In genomic region chr6:25684391-25684790, GRCm38 (mm10) we compare ENCODE assay signal across 33 mouse cellular contexts. TPM values are rescaled to one million over a fixed set of nuclear protein-coding genes. Genes with fewer than 3 reads are reported as not detected.
DNase-seq lines count a peak whose midpoint lies in the region; ATAC-seq and TF ChIP-seq lines count a peak whose summit lies in the region.
"Had no signal": no experiment of that assay in that cellular context is flagged by ENCODE, and none has a peak within 500 bp of the region (broad histone marks: within the 10 kb centered on the region; RNA-seq: fewer than 3 reads in every experiment).

No protein-coding gene starts in this region.

- peak; percentile 30 for DNase-seq in layer of hippocampus, adult 9-11 months
- DNase-seq in layer of hippocampus, postnatal 25 days (ENCODE audit: extremely low spot score in 1 of 2, low spot score in 1 of 2): no peak
- peak; percentile 52 for DNase-seq in brain, embryonic 14.5 days (ENCODE audit: low read depth)
- DNase-seq in lung, postnatal 36 days: no peak
- DNase-seq: adrenal gland, adult 8-10 months; adrenal gland, postnatal 25 days; B cell, adult 2 months; cerebellum, adult 11 months; cerebellum, adult 2 months; cerebellum, adult 9-11 months; cerebellum, postnatal 36 days; embryo, embryonic 11 days; gastrocnemius, postnatal 25 days; heart, adult 18-20 months; heart, postnatal 10 days; heart, postnatal 4 days; kidney, adult 18-20 months had no signal

- peaks cover 6% of the 10 kb centered on the region for H3K27me3 ChIP-seq in forebrain, embryonic 16.5 days (replicated peaks; ENCODE audit: control insufficient read depth, insufficient read depth, low read length)
- peaks cover 15% of the 10 kb centered on the region for H3K27me3 ChIP-seq in forebrain, embryonic 12.5 days
- H3K27me3 ChIP-seq: CH12.LX had no signal

- H3K36me3 ChIP-seq in forebrain, embryonic 16.5 days (ENCODE audit: control insufficient read depth, insufficient read depth): no peaks in the 10 kb centered on the region
- H3K36me3 ChIP-seq in forebrain, embryonic 12.5 days (replicated peaks): no peaks in the 10 kb centered on the region
- H3K36me3 ChIP-seq: embryonic facial prominence, embryonic 10.5 days; embryonic facial prominence, embryonic 13.5 days; G1E; heart, embryonic 12.5 days; heart, embryonic 15.5 days had no signal

- TF ChIP-seq CTCF in brain, embryonic 14.5 days (IDR thresholded peaks at IDR 0.05; ENCODE audit: borderline replicate concordance, extremely low read depth, insufficient read depth, insufficient read length): no peak

- peaks cover 15% of the 10 kb centered on the region for H3K4me1 ChIP-seq in forebrain, embryonic 16.5 days (replicated peaks; ENCODE audit: control insufficient read depth, insufficient read depth, low read length)
- H3K4me1 ChIP-seq in forebrain, embryonic 12.5 days: peaks cover 10% of the 10 kb centered on the region

- H3K9ac ChIP-seq in forebrain, embryonic 16.5 days (replicated peaks; ENCODE audit: low read depth, low read length): no peak overlapping the region
- H3K9ac ChIP-seq in forebrain, embryonic 12.5 days: no peak overlapping the region
- H3K9ac ChIP-seq: embryonic facial prominence, embryonic 13.5 days; heart, embryonic 12.5 days; heart, embryonic 15.5 days; hindbrain, embryonic 14.5 days had no signal

- no peak overlapping the region for H3K4me2 ChIP-seq in forebrain, embryonic 16.5 days (ENCODE audit: low read length)
- H3K4me2 ChIP-seq in forebrain, embryonic 12.5 days: no peak overlapping the region
- H3K4me2 ChIP-seq: embryonic facial prominence, embryonic 13.5 days; heart, embryonic 12.5 days; heart, embryonic 15.5 days; hindbrain, embryonic 14.5 days had no signal

- H3K4me3 ChIP-seq in forebrain, embryonic 16.5 days (replicated peaks; ENCODE audit: low read length): no peak overlapping the region
- no peak overlapping the region for H3K4me3 ChIP-seq in forebrain, embryonic 12.5 days (replicated peaks)
- H3K4me3 ChIP-seq: embryonic facial prominence, embryonic 10.5 days; embryonic facial prominence, embryonic 13.5 days; erythroblast, embryonic 14.5 days; heart, embryonic 12.5 days; heart, embryonic 15.5 days had no signal

- ATAC-seq in forebrain, embryonic 16.5 days: 0 out of 2 replicates have a peak, but pooled peaks have one; percentile 14
- ATAC-seq in forebrain, embryonic 12.5 days (ENCODE audit: low FRiP score): no peak
- ATAC-seq: activated CD4-positive, CD25-positive, alpha-beta regulatory T cell, adult 4 months; hindbrain, postnatal 0 days; inflammation-experienced regulatory T-cells, adult 6 months; intestine, embryonic 16.5 days had no signal

- no peak for TF ChIP-seq POLR2A in brain, embryonic 14.5 days (IDR thresholded peaks at IDR 0.05; ENCODE audit: borderline replicate concordance, extremely low read depth, insufficient read depth, insufficient read length, poor library complexity, severe bottlenecking)

- H3K9me3 ChIP-seq in forebrain, embryonic 16.5 days (ENCODE audit: control insufficient read depth, low read length): no peaks in the 10 kb centered on the region
- H3K9me3 ChIP-seq in forebrain, embryonic 12.5 days: no peaks in the 10 kb centered on the region
- H3K9me3 ChIP-seq: embryonic facial prominence, embryonic 10.5 days; embryonic facial prominence, embryonic 13.5 days; G1E; heart, embryonic 12.5 days; heart, embryonic 15.5 days had no signal

- H3K27ac ChIP-seq in forebrain, embryonic 16.5 days (ENCODE audit: low read length): no peak overlapping the region
- H3K27ac ChIP-seq in forebrain, embryonic 12.5 days: no peak overlapping the region
- H3K27ac ChIP-seq: embryonic facial prominence, embryonic 10.5 days; embryonic facial prominence, embryonic 13.5 days; heart, embryonic 15.5 days; hindbrain, embryonic 14.5 days; hindbrain, postnatal 0 days had no signal

- 65% methylated on average over 2 of the region's 2 CpGs for WGBS in forebrain, embryonic 16.5 days
- 89% methylated on average over 2 of the region's 2 CpGs for whole genome bisulfite sequencing in forebrain, embryonic 12.5 days

RNA-seq across cellular contexts. Expression of gene Gpr37, which starts 6.1 kb away (rescaled TPM):
- 2.9 and 3.0 TPM in 2 replicates for polyA plus RNA-seq in forebrain, embryonic 16.5 days (2015; fragmentation: Nextera tagmentation; extraction: Ambion mirVana)
- polyA plus RNA-seq in forebrain, embryonic 12.5 days (2016; fragmentation: Nextera tagmentation; extraction: Ambion mirVana): 1.4 and 1.7 TPM in 2 replicates
- total RNA-seq in layer of hippocampus, postnatal 25 days (2021): 10 to 100 TPM; 39.6 to 40.6 TPM
- polyA plus RNA-seq in brain, embryonic 14.5 days (2012; rRNA removed): 2.4 and 4.0 TPM in 2 replicates
- total RNA-seq: CH12.LX; gastrocnemius, adult 8-10 months; gastrocnemius, postnatal 25 days; heart, adult 18-20 months had no signal
- polyA plus RNA-seq: activated CD4-positive, CD25-positive, alpha-beta regulatory T cell, adult 4 months; erythroblast, embryonic 14.5 days; G1E; gonadal fat pad, adult 2 months; inflammation-experienced regulatory T-cells, adult 6 months had no signal

Comparison
In these comparisons a context has a peak if more than half of its experiments do, and no peak if none do; other contexts are left out.
1. DNase-seq: peak in layer of hippocampus, adult 9-11 months (single experiment) and brain, embryonic 14.5 days (single experiment); none in layer of hippocampus, postnatal 25 days (0 of 2) and lung, postnatal 36 days (single experiment).